Mouse (Mus musculus) liver, embryonic 11.5 days (tissue): ENCODE measurements at regions not wholly inside any gene's neighbourhood (a gene's known extent, or its start where the extent isn't known, plus 50 kb on each side); places are given as distances from the start of the nearest gene placed in this dataset.

Experiments
- ATAC-seq: fragments of 200-750 bp; cut with Nextera tagmentation; replicated peaks from 2 replicates; pipeline ENCODE4 v1.8.0; 2017; ENCODE audit warnings: moderate number of reproducible peaks, mild to moderate bottlenecking, moderate TSS enrichment, moderate library complexity; ENCODE audit not compliant: low FRiP score
- DNase-seq: peaks from one replicate; pipeline ENCODE4 v3.0.0-alpha.2; 2017; ENCODE audit warnings: low spot score
- H3K27ac ChIP-seq: fragments of 300-500 bp; sonication (generic); 2 replicates; pipeline ENCODE4 v1.5.1; 2014; ENCODE audit warnings: mild to moderate bottlenecking, low read depth, low read length, control low read depth
- H3K27me3 ChIP-seq: fragments of 300-500 bp; sonication (generic); replicated peaks from 2 replicates; pipeline ENCODE4 v1.6.1; 2014; ENCODE audit warnings: low read length, mixed read lengths; ENCODE audit not compliant: control insufficient read depth, insufficient read depth
- H3K36me3 ChIP-seq: fragments of 300-500 bp; sonication (generic); 2 replicates; pipeline ENCODE4 v1.6.1; 2014; ENCODE audit warnings: mild to moderate bottlenecking, low read length, moderate library complexity, mixed read lengths; ENCODE audit not compliant: control insufficient read depth, insufficient read depth
- H3K4me1 ChIP-seq: fragments of 300-500 bp; sonication (generic); replicated peaks from 2 replicates; pipeline ENCODE4 v1.6.1; 2014; ENCODE audit warnings: low read length, mixed read lengths; ENCODE audit not compliant: control insufficient read depth, insufficient read depth
- H3K4me2 ChIP-seq: fragments of 300-500 bp; sonication (generic); 2 replicates; pipeline ENCODE4 v1.6.1; 2014; ENCODE audit warnings: mild to moderate bottlenecking, control low read depth, moderate library complexity
- H3K4me3 ChIP-seq: fragments of 300-500 bp; sonication (generic); 2 replicates; pipeline ENCODE4 v1.5.1; 2014; ENCODE audit warnings: low read depth, low read length, control low read depth
- H3K9ac ChIP-seq: fragments of 300-500 bp; sonication (generic); 2 replicates; pipeline ENCODE4 v1.6.1; 2014; ENCODE audit warnings: low read depth, low read length, control low read depth
- H3K9me3 ChIP-seq: fragments of 300-500 bp; sonication (generic); 2 replicates; pipeline ENCODE4 v1.6.1; 2016; ENCODE audit warnings: low read length, inconsistent platforms, mixed read lengths; ENCODE audit not compliant: control insufficient read depth
- WGBS: fragments of 180-500 bp; shearing (Covaris S2); extraction: QIAGEN DNeasy Blood & Tissue Kit; methylation state at CpG from one replicate; pipeline ENCODE4 v1.1.7; 2014; 5-methylcytosine and 5-hydroxymethylcytosine counted together

- Histone ChIP-seq H3K36me3 (no peaks in the 10 kb centered on the region), H3K4me3 (no peak overlapping the region), H3K27me3 (no peaks in the 10 kb centered on the region), H3K4me2 (no peak overlapping the region), H3K9me3 (no peaks in the 10 kb centered on the region), H3K9ac (no peak overlapping the region), H3K27ac (no peak overlapping the region), H3K4me1 (no peaks in the 10 kb centered on the region)
- 85% methylated on average over 5 of the region's 5 CpGs for WGBS
- DNase-seq, result no peak
- no peak for ATAC-seq
Measured at GRCm38 (mm10) chr5:42679617-42680016, 553.4 kb upstream of the Cpeb2 start.

GRCm38 (mm10) chr5:42685356-42686057, 547.5 kb upstream of the Cpeb2 start:
- WGBS, result 71% methylated on average over 5 of the region's 5 CpGs
- no peak for ATAC-seq
- Histone ChIP-seq H3K27ac (no peak overlapping the region), H3K9me3 (no peaks in the 10 kb centered on the region), H3K36me3 (no peaks in the 10 kb centered on the region), H3K9ac (no peak overlapping the region), H3K4me1 (no peaks in the 10 kb centered on the region), H3K27me3 (no peaks in the 10 kb centered on the region), H3K4me3 (no peak overlapping the region), H3K4me2 (no peak overlapping the region)
- DNase-seq, result no peak

DNA sequence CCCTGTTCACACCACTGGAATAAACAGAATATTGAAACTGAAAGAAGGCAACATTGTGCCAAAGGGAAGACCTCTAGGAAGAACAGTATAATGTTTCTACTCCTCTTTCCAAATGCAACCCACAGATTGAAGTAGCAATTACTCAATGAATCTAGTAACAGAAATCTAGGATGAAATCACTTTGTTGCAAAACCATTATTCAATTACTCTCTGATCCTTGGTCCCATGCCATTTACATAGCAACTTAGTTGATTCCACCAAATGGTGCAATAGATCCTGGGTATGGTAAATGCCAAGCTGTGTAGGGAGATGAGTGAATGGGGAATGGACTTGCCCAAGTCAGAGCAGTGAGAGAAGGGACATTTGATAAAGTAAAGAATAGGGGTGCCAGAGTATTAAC, 545.8 kb upstream of the Cpeb2 start:
- DNase-seq (no peak), ATAC-seq (no peak)
- H3K27ac ChIP-seq, result no peak overlapping the region
- no peak overlapping the region for H3K4me2 ChIP-seq
- no peaks in the 10 kb centered on the region for H3K27me3 ChIP-seq
- no peak overlapping the region for H3K9ac ChIP-seq
- no peaks in the 10 kb centered on the region for H3K36me3 ChIP-seq
- H3K9me3 ChIP-seq, result no peaks in the 10 kb centered on the region
- no peak overlapping the region for H3K4me3 ChIP-seq
- no peaks in the 10 kb centered on the region for H3K4me1 ChIP-seq
